Mouse (Mus musculus) frontal cortex, adult 2 months (tissue): ENCODE measurements around the gene Gpc4. TPM values are rescaled to one million over a fixed set of nuclear protein-coding genes. Genes with fewer than 3 reads are reported as not detected.

Experiments used
- DNase-seq, 2 experiments: peaks; one replicate each; pipeline ENCODE4 v3.0.0; 2022; ENCODE audit warnings: low spot score in 1 of 2; ENCODE audit errors: extremely low spot score in 1 of 2
- polyA plus RNA-seq: library from polyadenylated mRNA; depleted of rRNA; stranded (reverse); fragments of >200 nt; gene quantifications from 2 replicates; pipeline ENCODE4 v1.2.3, GENCODE M21; 2012; rRNA removed

The Gpc4 gene
- polyA plus RNA-seq, 1 experiment, result 11.5 TPM

DNA sequence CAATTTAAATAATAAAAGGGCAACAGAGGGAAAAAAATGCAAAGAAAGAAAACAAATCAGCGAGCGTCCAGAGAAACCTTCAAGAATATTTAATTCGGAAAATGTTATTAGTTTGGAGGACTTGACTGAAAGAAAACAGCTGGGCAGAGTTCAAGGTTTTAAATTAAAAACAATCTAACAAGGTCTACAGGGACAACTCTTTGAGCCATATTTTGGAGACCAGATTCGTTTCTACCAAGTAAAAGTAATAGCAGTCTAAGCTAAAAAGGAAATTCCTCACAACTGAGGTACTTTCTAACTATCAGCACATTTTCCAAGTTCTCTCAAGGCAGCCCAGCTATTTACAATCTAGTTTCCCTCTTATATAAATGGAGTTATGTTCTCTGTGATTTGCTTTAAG is 114.1 kb downstream of the Gpc4 start:
- no peak for DNase-seq

DNA sequence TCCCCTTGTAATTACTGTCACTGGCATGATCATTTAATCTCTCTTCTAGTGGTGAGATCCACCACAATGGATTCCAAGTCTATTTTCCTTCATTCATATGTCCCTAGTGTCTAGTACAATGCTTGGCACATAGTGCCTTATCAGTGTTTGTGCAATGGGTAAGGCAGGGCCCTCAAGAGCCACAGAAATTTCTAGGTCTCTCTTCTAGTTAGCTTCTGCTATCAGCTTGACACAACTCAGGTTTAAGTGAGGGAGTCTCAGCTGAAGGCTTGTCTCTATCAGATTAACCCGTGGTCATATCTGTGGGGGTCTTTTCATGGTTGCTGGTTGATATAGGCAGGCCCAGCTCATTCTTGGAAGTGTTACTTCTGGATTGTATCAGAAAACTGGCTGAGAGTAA is 125.2 kb downstream of the Gpc4 start:
- DNase-seq, result no peak

DNA sequence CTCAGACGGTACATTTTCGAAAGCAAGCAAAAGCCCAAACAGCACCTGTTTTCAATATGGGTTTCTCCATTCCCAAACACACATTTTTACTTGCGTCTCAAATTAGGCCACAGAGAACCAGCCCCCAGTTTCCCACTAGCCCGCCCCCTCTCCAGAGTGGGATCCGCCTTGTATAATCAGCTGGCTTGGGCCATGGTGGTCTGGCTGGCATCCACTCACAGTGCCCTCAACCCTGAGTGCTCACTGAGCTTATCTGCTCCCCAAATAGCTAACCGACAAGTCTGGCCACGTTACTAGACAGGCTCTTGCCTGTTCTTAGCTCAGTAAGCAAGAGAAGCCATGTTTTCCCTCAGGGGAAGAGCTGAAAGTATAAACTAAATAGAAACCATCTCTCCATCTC is 134.9 kb downstream of the Gpc4 start:
- DNase-seq, result no peak

DNA sequence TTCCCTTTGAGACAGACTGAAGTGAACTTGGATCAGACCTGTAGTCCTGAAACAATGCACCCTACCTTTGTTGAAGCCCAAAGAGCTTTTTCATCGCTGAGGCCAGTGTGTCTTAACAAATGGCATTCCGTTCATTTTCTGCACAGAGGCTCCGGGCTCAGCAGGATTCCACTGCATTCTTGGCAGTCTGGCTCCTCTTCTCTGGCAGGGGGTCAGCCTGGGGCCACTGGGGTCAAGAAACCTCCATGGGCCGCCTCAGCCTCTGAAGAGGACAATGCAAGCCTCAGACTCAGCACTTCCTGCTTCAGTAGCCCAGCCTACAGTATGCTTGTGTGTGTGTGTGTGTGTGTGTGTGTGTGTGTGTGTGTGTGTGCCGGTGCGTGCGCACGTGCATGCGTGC is 147.4 kb downstream of the Gpc4 start:
- DNase-seq, result no peak

Other genes with a start within 250 kb of the Gpc4 start
- not detected in 2 replicates for gene 1700080O16Rik, start 192.5 kb downstream of the Gpc4 start, polyA plus RNA-seq